Mouse (Mus musculus) hematopoietic stem cell, adult 5-6 weeks (primary cell): Measurements from ENCODE around the gene R3hdm1. TPM values are rescaled to one million over a fixed set of nuclear protein-coding genes. Genes with fewer than 3 reads are reported as not detected.

ENCODE experiments used
- ATAC-seq, 2 experiments: fragments of 125-278 bp in 1 of 2; replicated peaks in 1 of 2; 2 replicates each; pipeline ENCODE4 v1.8.0; 2016 to 2017; ENCODE audit warnings: inconsistent platforms in 2 of 2, mild to moderate bottlenecking in 2 of 2, moderate number of reproducible peaks in 2 of 2, low read depth in 1 of 2, moderate TSS enrichment in 1 of 2; ENCODE audit not compliant: low FRiP score in 2 of 2, poor library complexity in 2 of 2, severe bottlenecking in 2 of 2, insufficient read depth in 1 of 2, low TSS enrichment in 1 of 2
- total RNA-seq: library from RNA; stranded (forward); fragments of 172-1452, 232-1000 nt; gene quantifications from 2 replicates; pipeline ENCODE4 v1.2.3, GENCODE M21; 2017

Gene R3hdm1
- total RNA-seq: 68.8 and 86.6 TPM in 2 replicates

DNA sequence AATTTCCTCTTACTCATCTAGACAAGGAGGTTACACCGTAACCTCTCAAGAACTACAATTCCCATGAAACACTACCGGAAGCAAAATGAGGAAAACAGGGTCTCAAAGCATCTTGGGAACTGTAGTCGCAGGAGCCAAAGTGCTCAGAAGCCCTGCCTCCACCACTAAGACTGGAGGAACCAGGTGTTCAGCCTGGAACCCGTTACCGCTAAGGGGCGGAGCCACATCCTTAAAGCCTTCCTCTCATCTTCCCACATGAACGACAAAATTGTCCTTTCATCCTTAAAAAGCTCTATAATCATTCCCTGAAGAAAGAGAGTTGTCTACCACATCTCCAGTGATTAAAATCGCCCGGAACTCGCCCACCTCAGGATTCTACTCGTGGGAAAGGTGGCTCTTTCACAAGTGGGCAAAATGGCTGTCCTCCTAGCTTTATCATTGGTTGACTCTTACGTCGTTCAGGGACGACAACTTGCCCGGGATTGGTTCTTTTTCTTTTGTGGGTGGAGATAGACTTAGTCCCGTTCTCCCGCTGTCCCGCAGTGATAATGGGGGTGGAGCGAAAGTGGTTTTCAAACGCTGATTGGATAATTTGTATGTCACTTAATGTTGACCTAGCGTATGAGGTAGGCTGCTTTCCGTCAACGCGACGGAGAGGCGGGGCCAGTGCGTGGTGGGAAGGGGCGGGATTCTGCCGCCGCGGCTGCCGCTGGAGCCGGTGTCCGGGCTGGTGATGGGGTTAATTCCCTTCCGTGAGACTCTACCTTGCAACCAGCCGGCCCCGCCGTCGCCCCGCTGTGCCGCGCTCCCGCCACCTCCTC, at the start of gene R3hdm1, which contains the start of gene Zranb3:
Gene R3hdm1 (plus strand): TSS at position 661 of the 821 bp plus-strand sequence.
Gene Zranb3 (minus strand): TSS at position 407 of the 821 bp plus-strand sequence.
- ATAC-seq: peak; percentile 93 to 95

GRCm38 (mm10) chr1:128057269-128057668, 45.8 kb upstream of the R3hdm1 start:
- ATAC-seq: no peak; a peak in 1 of 4 replicates

DNA sequence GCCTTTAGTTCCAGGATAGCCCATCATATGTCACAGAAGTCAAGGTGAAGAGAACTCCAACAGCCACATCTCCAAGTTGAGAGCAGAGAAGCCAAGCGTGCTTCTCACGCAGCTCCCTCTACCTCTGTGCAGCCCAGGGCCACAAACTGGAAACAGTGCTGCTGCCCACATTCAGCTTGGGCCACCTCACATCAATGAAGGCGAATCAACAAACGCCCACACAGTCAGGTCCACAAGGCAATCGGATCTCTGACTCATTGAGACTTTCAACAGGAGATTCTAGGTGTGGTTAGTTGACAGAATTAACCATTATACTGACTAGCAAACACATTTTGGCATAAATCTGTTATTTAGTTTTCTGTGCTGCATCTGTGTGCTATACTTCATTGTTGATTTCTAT, 44.5 kb upstream of the R3hdm1 start:
- no peak for ATAC-seq

DNA sequence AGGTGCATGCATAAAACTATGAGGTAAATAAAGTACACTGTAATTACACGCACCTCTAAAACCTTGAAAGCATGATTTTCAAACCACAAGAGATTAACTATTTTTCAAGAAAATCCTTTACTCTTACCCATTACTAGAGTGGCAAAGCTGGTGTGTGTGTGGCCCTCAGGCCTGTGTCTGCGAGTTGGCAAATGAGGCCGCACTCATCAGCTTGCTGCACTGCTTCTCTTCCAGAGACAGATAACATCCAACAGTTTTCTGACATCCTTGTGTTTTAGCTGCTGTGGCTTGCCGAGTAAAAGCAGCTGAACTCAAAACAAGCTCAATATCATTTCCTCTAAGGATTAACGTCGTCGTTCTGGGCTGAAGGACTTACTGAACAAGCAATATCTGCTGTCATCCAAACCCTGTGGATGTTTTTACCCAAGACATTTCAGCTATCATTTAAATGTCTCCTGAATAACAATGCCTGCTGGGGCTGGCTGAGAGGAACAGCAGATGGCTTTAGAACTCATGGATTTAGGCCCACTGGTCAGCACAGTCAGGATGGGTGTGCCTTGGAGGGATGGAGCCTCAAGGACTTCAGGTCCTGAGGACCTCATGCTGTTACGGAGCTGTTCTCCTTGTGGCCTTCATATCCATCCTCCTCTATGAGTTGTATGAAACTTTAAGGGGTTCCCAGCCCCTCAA, 42.3 kb upstream of the R3hdm1 start:
- no peak for ATAC-seq

GRCm38 (mm10) chr1:128061401-128061800, 41.7 kb upstream of the R3hdm1 start:
- no peak for ATAC-seq

- ATAC-seq: no peak
Measured at GRCm38 (mm10) chr1:128062167-128062566, 40.9 kb upstream of the R3hdm1 start.

GRCm38 (mm10) chr1:128064716-128065115, 38.4 kb upstream of the R3hdm1 start:
- no peak for ATAC-seq

DNA sequence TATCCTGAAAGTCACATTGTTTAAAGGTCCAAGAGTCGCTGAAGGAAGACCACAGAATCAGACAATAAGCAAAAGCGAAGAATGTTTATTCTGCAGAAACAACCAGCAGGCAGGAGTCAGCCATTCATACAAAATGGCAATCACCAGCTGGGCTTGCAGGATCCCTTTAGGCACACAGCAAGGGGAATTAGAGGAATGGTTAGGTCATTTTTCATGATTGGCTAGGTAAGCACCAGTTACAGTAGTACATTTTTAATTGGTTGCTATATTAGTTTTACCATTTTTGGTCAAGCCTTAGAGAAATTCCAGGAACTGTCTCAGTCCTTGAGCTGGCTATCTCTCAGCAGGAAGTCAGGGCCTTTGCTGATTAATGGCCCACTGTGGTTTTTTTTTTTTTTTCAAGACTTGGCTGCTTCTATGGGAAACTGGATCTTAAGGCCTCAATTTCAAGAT, 34.1 kb upstream of the R3hdm1 start:
- peak; percentile 45 to 56; a peak in 3 of 4 replicates for ATAC-seq

- no peak for ATAC-seq
Measured at GRCm38 (mm10) chr1:128070003-128070402, 33.1 kb upstream of the R3hdm1 start.

- ATAC-seq: no peak
Measured at GRCm38 (mm10) chr1:128073051-128073450, 30.1 kb upstream of the R3hdm1 start.

- ATAC-seq: no peak
Measured at GRCm38 (mm10) chr1:128076791-128077479, 26.2 kb upstream of the R3hdm1 start.

GRCm38 (mm10) chr1:128077788-128078187, 25.3 kb upstream of the R3hdm1 start:
- ATAC-seq: no peak

DNA sequence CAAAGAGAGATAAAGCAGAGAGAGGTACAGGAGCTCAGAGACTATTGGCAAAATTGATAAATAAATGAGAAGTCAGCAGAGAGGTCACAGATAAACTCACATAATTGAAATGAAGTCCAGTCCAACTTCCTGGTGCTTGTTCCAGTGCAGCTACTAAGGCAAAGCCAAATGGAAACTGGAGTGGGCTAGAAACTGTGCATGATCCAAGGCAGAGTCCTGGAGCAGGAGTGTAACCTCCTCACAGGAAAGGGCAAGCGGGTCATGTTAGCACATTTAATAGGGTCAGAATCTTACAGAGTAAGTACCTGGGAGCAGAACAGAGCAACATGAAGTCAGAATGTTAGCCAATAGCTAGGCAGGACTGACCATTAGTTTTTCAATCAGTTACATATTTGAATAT, 24.5 kb upstream of the R3hdm1 start:
- no peak for ATAC-seq

DNA sequence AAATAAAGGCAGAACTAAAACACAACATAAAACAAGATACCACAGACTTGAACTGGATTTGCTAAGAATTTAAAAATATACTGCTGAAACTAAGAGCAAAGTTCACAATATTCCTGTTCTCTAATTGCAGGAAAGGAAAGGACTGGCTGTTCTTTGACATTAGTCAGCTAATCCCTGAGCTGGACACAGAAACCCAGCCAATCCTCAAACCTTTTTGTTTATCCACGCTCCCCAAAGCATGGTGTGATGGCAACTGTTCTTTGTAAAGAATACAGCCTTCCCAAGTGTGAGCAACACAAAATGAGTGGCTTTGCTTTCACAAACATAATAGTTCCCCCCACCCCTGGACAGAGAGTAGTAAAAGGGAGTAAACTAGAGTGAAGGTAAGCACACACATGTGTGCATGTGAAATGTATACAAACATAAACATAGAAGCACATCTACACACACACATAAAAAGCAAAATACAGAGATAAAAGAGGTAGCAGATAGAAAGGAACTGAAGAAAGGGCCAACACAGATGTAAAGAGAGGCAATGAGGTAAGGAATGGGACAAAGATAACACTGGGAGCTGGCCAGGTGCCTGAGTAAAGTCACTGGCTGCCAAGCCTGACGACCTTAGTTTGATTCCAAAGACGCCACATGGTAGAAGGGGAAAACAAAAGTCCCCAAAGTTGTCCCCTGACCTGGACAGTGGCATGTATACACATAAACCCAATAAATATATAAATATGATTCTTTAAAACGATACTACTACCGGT, 22.0 kb upstream of the R3hdm1 start:
- ATAC-seq: no peak

DNA sequence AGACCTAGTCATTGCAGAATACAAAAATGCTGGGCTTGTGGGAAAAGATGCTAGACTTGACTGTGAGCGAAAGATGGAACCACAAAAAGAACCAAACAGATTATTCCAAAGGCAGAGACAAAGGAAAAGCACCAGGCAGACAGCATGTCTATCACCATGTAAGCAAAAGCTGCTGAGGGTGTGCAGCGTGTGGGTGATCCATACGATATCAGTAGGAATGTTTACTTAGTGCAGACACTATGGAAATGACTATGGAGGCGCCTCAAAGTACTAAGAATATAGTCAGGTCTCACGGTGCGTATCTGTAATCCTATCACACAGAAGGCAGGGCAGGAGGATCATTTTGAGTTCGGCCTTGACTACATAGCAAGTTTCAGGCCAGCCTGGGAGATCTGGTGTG, 21.2 kb upstream of the R3hdm1 start:
- no peak for ATAC-seq

DNA sequence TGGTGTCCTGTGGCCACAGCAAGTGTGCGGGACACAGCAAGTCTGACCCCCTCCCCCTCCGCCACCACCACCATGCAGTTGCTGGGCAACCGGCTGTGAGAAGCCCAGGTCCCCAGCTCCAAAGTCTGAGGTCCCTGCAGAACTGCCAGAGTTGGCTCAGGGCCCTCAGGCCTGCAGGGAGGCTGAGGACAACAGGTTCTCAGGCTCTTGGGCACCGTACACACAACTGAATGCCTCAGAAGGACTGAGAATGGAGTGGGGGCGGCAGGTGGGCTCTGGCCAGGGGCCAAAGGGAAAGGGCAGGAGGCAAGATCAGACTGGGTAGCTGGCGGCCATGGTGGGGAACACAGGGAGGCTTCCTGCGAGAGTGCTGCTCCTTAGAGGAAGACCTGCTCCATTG, 20.3 kb upstream of the R3hdm1 start:
- no peak for ATAC-seq

- no peak for ATAC-seq
Measured at GRCm38 (mm10) chr1:128094686-128095085, 8.4 kb upstream of the R3hdm1 start.
